Mouse (Mus musculus) stomach, postnatal 0 days (tissue): ENCODE results near the gene Ugt1a6a.

Experiments used
- CTCF ChIP-seq: IDR thresholded peaks from 2 replicates; pipeline ENCODE4 v1.5.1; 2016; ENCODE audit warnings: antibody characterized with exemption, low read depth, mild to moderate bottlenecking, moderate library complexity
- EP300 ChIP-seq: optimal IDR thresholded peaks from 2 replicates; pipeline ENCODE3; 2016; ENCODE audit warnings: antibody characterized with exemption

- TF ChIP-seq EP300 (no peak), CTCF (no peak)
Observed at GRCm38 (mm10) chr1:88092341-88092740, 42.3 kb upstream of the Ugt1a6a start.
